Mouse (Mus musculus) kidney, embryonic 14.5 days (tissue): ENCODE measurements around the gene Gm17651. TPM values are rescaled to one million over a fixed set of nuclear protein-coding genes. Genes with fewer than 3 reads are reported as not detected.

Experiments used
- ATAC-seq: fragments of 200-750 bp; cut with Nextera tagmentation; 2 replicates; pipeline ENCODE4 v1.8.0; 2017; ENCODE audit warnings: moderate number of reproducible peaks, mild to moderate bottlenecking, moderate TSS enrichment, moderate library complexity; ENCODE audit not compliant: low FRiP score, low TSS enrichment
- H3K27ac ChIP-seq: fragments of 300-500 bp; sonication (generic); 2 replicates; pipeline ENCODE4 v1.5.1; 2014; ENCODE audit warnings: low read depth, mild to moderate bottlenecking, low read length, moderate library complexity, mixed read lengths
- H3K27me3 ChIP-seq: fragments of 300-500 bp; sonication (generic); 2 replicates; pipeline ENCODE4 v1.6.1; 2014; ENCODE audit warnings: mild to moderate bottlenecking, low read length; ENCODE audit not compliant: control insufficient read depth, insufficient read depth
- H3K36me3 ChIP-seq: fragments of 300-500 bp; sonication (generic); 2 replicates; pipeline ENCODE4 v1.6.1; 2014; ENCODE audit warnings: low read length, mixed read lengths; ENCODE audit not compliant: control insufficient read depth, insufficient read depth
- H3K4me1 ChIP-seq: fragments of 300-500 bp; sonication (generic); 2 replicates; pipeline ENCODE4 v1.6.1; 2014; ENCODE audit warnings: low read length, mixed read lengths; ENCODE audit not compliant: control insufficient read depth, insufficient read depth
- H3K4me2 ChIP-seq: fragments of 300-500 bp; sonication (generic); replicated peaks from 2 replicates; pipeline ENCODE4 v1.6.1; 2014; ENCODE audit warnings: low read depth, mild to moderate bottlenecking, low read length
- H3K4me3 ChIP-seq: fragments of 300-500 bp; sonication (generic); 2 replicates; pipeline ENCODE4 v1.5.1; 2014; ENCODE audit warnings: mild to moderate bottlenecking, low read length
- H3K9ac ChIP-seq: fragments of 300-500 bp; sonication (generic); 2 replicates; pipeline ENCODE4 v1.6.1; 2014; ENCODE audit warnings: low read depth, mild to moderate bottlenecking, low read length, moderate library complexity
- H3K9me3 ChIP-seq: fragments of 300-500 bp; sonication (generic); 2 replicates; pipeline ENCODE4 v1.6.1; 2016; ENCODE audit warnings: low read length; ENCODE audit not compliant: control insufficient read depth
- WGBS: fragments of 180-500 bp; shearing (Covaris S2); extraction: QIAGEN DNeasy Blood & Tissue Kit; methylation state at CpG from one replicate; pipeline ENCODE4 v1.1.7; 2014; 5-methylcytosine and 5-hydroxymethylcytosine counted together
- microRNA-seq: library from miRNA; unstranded; fragments of <30 nt; microRNA quantifications from one replicate; pipeline ENCODE4, GENCODE M21; 2016
- polyA plus RNA-seq: library from polyadenylated mRNA; unstranded; fragments of >200 nt; fragmentation: Nextera tagmentation; extraction: Ambion mirVana; gene quantifications from 2 replicates; pipeline ENCODE4 v1.2.1, GENCODE M21; 2014

Gene Gm17651
- polyA plus RNA-seq, 1 experiment from 2014 or later: not detected

- Histone ChIP-seq H3K9ac (no peak overlapping the region), H3K36me3 (no peaks in the 10 kb centered on the region), H3K4me3 (no peak overlapping the region), H3K27me3 (no peaks in the 10 kb centered on the region), H3K4me2 (no peak overlapping the region), H3K9me3 (no peaks in the 10 kb centered on the region), H3K4me1 (no peaks in the 10 kb centered on the region), H3K27ac (no peak overlapping the region)
- ATAC-seq: no peak
- WGBS: 87% methylated on average over 4 of the region's 4 CpGs
These were observed 44.6 kb downstream of the Gm17651 start for GRCm38 (mm10) chr3:97629941-97630340.

GRCm38 (mm10) chr3:97628391-97629001 lies 46.0 kb downstream of the Gm17651 start, which contains the start of gene Fmo5:
TSS of gene Fmo5 (plus strand) at chr3:97628804.
- H3K9me3 ChIP-seq: no peaks in the 10 kb centered on the region
- WGBS: 3% methylated on average over 18 of the region's 18 CpGs
- peak within 1 kb of the TSS; percentile 48 for H3K4me3 ChIP-seq
- ATAC-seq: peak; percentile 96
- no peaks in the 10 kb centered on the region for H3K4me1 ChIP-seq
- no peaks in the 10 kb centered on the region for H3K36me3 ChIP-seq
- H3K9ac ChIP-seq: peak within 1 kb of the TSS; percentile 47
- peak within 1 kb of the TSS; percentile 57 for H3K4me2 ChIP-seq
- no peak within 1 kb of the TSS; the same call in 1 of the 2 replicates for H3K27ac ChIP-seq
- no peaks in the 10 kb centered on the region for H3K27me3 ChIP-seq

- H3K27me3 ChIP-seq: no peaks in the 10 kb centered on the region
- H3K9me3 ChIP-seq: no peaks in the 10 kb centered on the region
- peak overlapping the region; percentile 48 for H3K4me3 ChIP-seq
- H3K4me1 ChIP-seq: no peaks in the 10 kb centered on the region
- H3K9ac ChIP-seq: no peak overlapping the region
- 70% methylated on average over 7 of the region's 7 CpGs for WGBS
- no peak overlapping the region; the same call in 1 of the 2 replicates for H3K27ac ChIP-seq
- H3K36me3 ChIP-seq: no peaks in the 10 kb centered on the region
- no peak for ATAC-seq
- H3K4me2 ChIP-seq: peak overlapping the region; percentile 57
These were observed 46.6 kb downstream of the Gm17651 start for GRCm38 (mm10) chr3:97627893-97628292.

- H3K9ac ChIP-seq: no peak overlapping the region
- no peak overlapping the region for H3K4me3 ChIP-seq
- no peak for ATAC-seq
- no peak overlapping the region for H3K4me2 ChIP-seq
- no peaks in the 10 kb centered on the region for H3K9me3 ChIP-seq
- H3K27me3 ChIP-seq: no peaks in the 10 kb centered on the region
- no peaks in the 10 kb centered on the region for H3K4me1 ChIP-seq
- no peak overlapping the region for H3K27ac ChIP-seq
- H3K36me3 ChIP-seq: no peaks in the 10 kb centered on the region
- 50% methylated on average over 2 of the region's 2 CpGs for WGBS
These were observed 49.9 kb downstream of the Gm17651 start for GRCm38 (mm10) chr3:97624611-97625010.

Small RNAs within 50 kb of the gene (microRNA-seq; reads per million reads assigned to microRNA genes)
- gene Mir7225: not detected

Other genes with a start within 250 kb of the Gm17651 start
- gene Chd1l, start 64.5 kb downstream of the Gm17651 start, polyA plus RNA-seq: 11.5 and 18.1 TPM in 2 replicates
- gene Fmo5, start 45.9 kb downstream of the Gm17651 start, polyA plus RNA-seq: 0.71 and 1.8 TPM in 2 replicates
- gene Prkab2, start 16.5 kb downstream of the Gm17651 start, polyA plus RNA-seq: 3.1 and 4.6 TPM in 2 replicates
- 10.7 and 22.1 TPM in 2 replicates for gene Pde4dip, start 214.0 kb upstream of the Gm17651 start, polyA plus RNA-seq
- 120 and 136 TPM in 2 replicates for gene Sec22b, start 226.5 kb upstream of the Gm17651 start, polyA plus RNA-seq